Mouse (Mus musculus): Measurements from ENCODE around the gene Supt3. TPM values are rescaled to one million over a fixed set of nuclear protein-coding genes. Genes with fewer than 3 reads are reported as not detected.

Gene Supt3
- polyA plus RNA-seq, 1 experiment from 2014 or later: 26.2 TPM

- H3K4me2 ChIP-seq (replicated peaks): no peak overlapping the region
- WGBS: 59% methylated on average over 4 of the region's 4 CpGs
- no peaks in the 10 kb centered on the region for H3K9me3 ChIP-seq (ENCODE audit: control insufficient read depth, low read length)
- no peaks in the 10 kb centered on the region for H3K27me3 ChIP-seq (ENCODE audit: control insufficient read depth, insufficient read depth, low read length)
- H3K4me3 ChIP-seq (replicated peaks; ENCODE audit: low read length): no peak overlapping the region
- ATAC-seq (ENCODE audit: low FRiP score): no peak
- no peak overlapping the region for H3K27ac ChIP-seq
- no peak overlapping the region; the same call in 1 of the 2 replicates for H3K9ac ChIP-seq
- H3K36me3 ChIP-seq (replicated peaks; ENCODE audit: control insufficient read depth, insufficient read depth): no peaks in the 10 kb centered on the region
- DNase-seq (ENCODE audit: low spot score): no peak
- H3K4me1 ChIP-seq (replicated peaks; ENCODE audit: control insufficient read depth, insufficient read depth, low read length): no peaks in the 10 kb centered on the region
Measured at GRCm38 (mm10) chr17:44973489-44973888, 196.5 kb downstream of the Supt3 start.

GRCm38 (mm10) chr17:44977690-44978089, 200.7 kb downstream of the Supt3 start:
- H3K36me3 ChIP-seq (replicated peaks; ENCODE audit: control insufficient read depth, insufficient read depth): no peaks in the 10 kb centered on the region
- no peak for ATAC-seq (ENCODE audit: low FRiP score)
- H3K4me3 ChIP-seq (replicated peaks; ENCODE audit: low read length): no peak overlapping the region

GRCm38 (mm10) chr17:44987964-44988363, 211.0 kb downstream of the Supt3 start:
- H3K9ac ChIP-seq: no peak overlapping the region
- no peaks in the 10 kb centered on the region for H3K27me3 ChIP-seq (ENCODE audit: control insufficient read depth, insufficient read depth, low read length)
- H3K4me3 ChIP-seq (replicated peaks; ENCODE audit: low read length): no peak overlapping the region
- no peaks in the 10 kb centered on the region for H3K36me3 ChIP-seq (replicated peaks; ENCODE audit: control insufficient read depth, insufficient read depth)
- 92% methylated on average over 2 of the region's 2 CpGs for WGBS
- no peak overlapping the region for H3K4me2 ChIP-seq (replicated peaks)
- no peaks in the 10 kb centered on the region for H3K4me1 ChIP-seq (replicated peaks; ENCODE audit: control insufficient read depth, insufficient read depth, low read length)
- no peak for DNase-seq (ENCODE audit: low spot score)
- ATAC-seq (ENCODE audit: low FRiP score): no peak
- H3K9me3 ChIP-seq (ENCODE audit: control insufficient read depth, low read length): no peaks in the 10 kb centered on the region
- H3K27ac ChIP-seq: no peak overlapping the region

More at GRCm38 (mm10) chr17:44977690-44978089, 200.7 kb downstream of the Supt3 start:
- Histone ChIP-seq H3K27ac (no peak overlapping the region), H3K9me3 (ENCODE audit: control insufficient read depth, low read length) (no peaks in the 10 kb centered on the region), H3K4me2 (replicated peaks) (no peak overlapping the region), H3K27me3 (ENCODE audit: control insufficient read depth, insufficient read depth, low read length) (no peaks in the 10 kb centered on the region), H3K4me1 (replicated peaks; ENCODE audit: control insufficient read depth, insufficient read depth, low read length) (no peaks in the 10 kb centered on the region), H3K9ac (no peak overlapping the region)
- 95% methylated on average over 2 of the region's 2 CpGs for WGBS
- no peak for DNase-seq (ENCODE audit: low spot score)

- Histone ChIP-seq H3K27ac (no peak overlapping the region), H3K9me3 (ENCODE audit: control insufficient read depth, low read length) (no peaks in the 10 kb centered on the region), H3K4me1 (replicated peaks; ENCODE audit: control insufficient read depth, insufficient read depth, low read length) (no peaks in the 10 kb centered on the region), H3K9ac (no peak overlapping the region), H3K36me3 (replicated peaks; ENCODE audit: control insufficient read depth, insufficient read depth) (no peaks in the 10 kb centered on the region), H3K27me3 (ENCODE audit: control insufficient read depth, insufficient read depth, low read length) (no peaks in the 10 kb centered on the region), H3K4me2 (replicated peaks) (no peak overlapping the region), H3K4me3 (replicated peaks; ENCODE audit: low read length) (no peak overlapping the region)
- DNase-seq (ENCODE audit: low spot score): no peak
- ATAC-seq (ENCODE audit: low FRiP score): no peak
- WGBS: 90% methylated on average over 4 of the region's 4 CpGs
Measured at GRCm38 (mm10) chr17:45003311-45003710, 226.4 kb downstream of the Supt3 start.

- Histone ChIP-seq H3K9ac (no peak overlapping the region), H3K9me3 (ENCODE audit: control insufficient read depth, low read length) (no peaks in the 10 kb centered on the region), H3K36me3 (replicated peaks; ENCODE audit: control insufficient read depth, insufficient read depth) (no peaks in the 10 kb centered on the region), H3K4me2 (replicated peaks) (no peak overlapping the region), H3K4me1 (replicated peaks; ENCODE audit: control insufficient read depth, insufficient read depth, low read length) (no peaks in the 10 kb centered on the region), H3K27me3 (ENCODE audit: control insufficient read depth, insufficient read depth, low read length) (no peaks in the 10 kb centered on the region), H3K27ac (no peak overlapping the region), H3K4me3 (replicated peaks; ENCODE audit: low read length) (no peak overlapping the region)
- no peak for DNase-seq (ENCODE audit: low spot score)
- 89% methylated on average over 13 of the region's 13 CpGs for WGBS
- ATAC-seq (ENCODE audit: low FRiP score): no peak
Measured at GRCm38 (mm10) chr17:45004477-45005170, 227.7 kb downstream of the Supt3 start.

GRCm38 (mm10) chr17:45007461-45007860, 230.5 kb downstream of the Supt3 start:
- no peak overlapping the region for H3K4me3 ChIP-seq (replicated peaks; ENCODE audit: low read length)
- H3K9me3 ChIP-seq (ENCODE audit: control insufficient read depth, low read length): no peaks in the 10 kb centered on the region
- no peak for DNase-seq (ENCODE audit: low spot score)
- H3K4me2 ChIP-seq (replicated peaks): no peak overlapping the region
- no peaks in the 10 kb centered on the region for H3K27me3 ChIP-seq (ENCODE audit: control insufficient read depth, insufficient read depth, low read length)
- no peak overlapping the region for H3K27ac ChIP-seq
- 88% methylated on average over 1 of the region's 1 CpGs for WGBS
- ATAC-seq (ENCODE audit: low FRiP score): no peak
- H3K36me3 ChIP-seq (replicated peaks; ENCODE audit: control insufficient read depth, insufficient read depth): no peaks in the 10 kb centered on the region
- H3K4me1 ChIP-seq (replicated peaks; ENCODE audit: control insufficient read depth, insufficient read depth, low read length): no peaks in the 10 kb centered on the region
- H3K9ac ChIP-seq: no peak overlapping the region

- ATAC-seq (ENCODE audit: low FRiP score): no peak
- Histone ChIP-seq H3K9ac (no peak overlapping the region), H3K27ac (no peak overlapping the region), H3K4me2 (replicated peaks) (no peak overlapping the region), H3K36me3 (replicated peaks; ENCODE audit: control insufficient read depth, insufficient read depth) (no peaks in the 10 kb centered on the region), H3K27me3 (ENCODE audit: control insufficient read depth, insufficient read depth, low read length) (no peaks in the 10 kb centered on the region), H3K4me1 (replicated peaks; ENCODE audit: control insufficient read depth, insufficient read depth, low read length) (no peaks in the 10 kb centered on the region), H3K9me3 (ENCODE audit: control insufficient read depth, low read length) (no peaks in the 10 kb centered on the region), H3K4me3 (replicated peaks; ENCODE audit: low read length) (no peak overlapping the region)
- no peak for DNase-seq (ENCODE audit: low spot score)
- WGBS: 71% methylated on average over 4 of the region's 4 CpGs
Measured at GRCm38 (mm10) chr17:45008663-45009062, 231.7 kb downstream of the Supt3 start.

GRCm38 (mm10) chr17:45010409-45010808, 233.5 kb downstream of the Supt3 start:
- H3K36me3 ChIP-seq (replicated peaks; ENCODE audit: control insufficient read depth, insufficient read depth): no peaks in the 10 kb centered on the region
- no peak overlapping the region for H3K27ac ChIP-seq
- H3K27me3 ChIP-seq (ENCODE audit: control insufficient read depth, insufficient read depth, low read length): no peaks in the 10 kb centered on the region
- H3K4me3 ChIP-seq (replicated peaks; ENCODE audit: low read length): no peak overlapping the region
- no peak overlapping the region for H3K9ac ChIP-seq
- no peak overlapping the region for H3K4me2 ChIP-seq (replicated peaks)
- WGBS: 96% methylated on average over 2 of the region's 2 CpGs
- no peak for ATAC-seq (ENCODE audit: low FRiP score)
- H3K4me1 ChIP-seq (replicated peaks; ENCODE audit: control insufficient read depth, insufficient read depth, low read length): no peaks in the 10 kb centered on the region
- DNase-seq (ENCODE audit: low spot score): no peak
- no peaks in the 10 kb centered on the region for H3K9me3 ChIP-seq (ENCODE audit: control insufficient read depth, low read length)

GRCm38 (mm10) chr17:45016746-45017145, 239.8 kb downstream of the Supt3 start:
- no peaks in the 10 kb centered on the region for H3K9me3 ChIP-seq (ENCODE audit: control insufficient read depth, low read length)
- 0 out of 2 replicates have a peak, but pooled peaks cover 4% of the 10 kb centered on the region for H3K4me1 ChIP-seq (replicated peaks; ENCODE audit: control insufficient read depth, insufficient read depth, low read length)

More at GRCm38 (mm10) chr17:45016746-45017145, 239.8 kb downstream of the Supt3 start:
- Histone ChIP-seq H3K27me3 (ENCODE audit: control insufficient read depth, insufficient read depth, low read length) (no peaks in the 10 kb centered on the region), H3K4me2 (replicated peaks) (no peak overlapping the region), H3K9ac (no peak overlapping the region), H3K4me3 (replicated peaks; ENCODE audit: low read length) (no peak overlapping the region), H3K36me3 (replicated peaks; ENCODE audit: control insufficient read depth, insufficient read depth) (no peaks in the 10 kb centered on the region), H3K27ac (no peak overlapping the region)
- no peak for ATAC-seq (ENCODE audit: low FRiP score)
- WGBS: 90% methylated on average over 4 of the region's 4 CpGs
- DNase-seq (ENCODE audit: low spot score): no peak

All from hindbrain, embryonic 14.5 days (tissue).